Mouse (Mus musculus): Measurements from ENCODE around the gene Kif5a.

DNA sequence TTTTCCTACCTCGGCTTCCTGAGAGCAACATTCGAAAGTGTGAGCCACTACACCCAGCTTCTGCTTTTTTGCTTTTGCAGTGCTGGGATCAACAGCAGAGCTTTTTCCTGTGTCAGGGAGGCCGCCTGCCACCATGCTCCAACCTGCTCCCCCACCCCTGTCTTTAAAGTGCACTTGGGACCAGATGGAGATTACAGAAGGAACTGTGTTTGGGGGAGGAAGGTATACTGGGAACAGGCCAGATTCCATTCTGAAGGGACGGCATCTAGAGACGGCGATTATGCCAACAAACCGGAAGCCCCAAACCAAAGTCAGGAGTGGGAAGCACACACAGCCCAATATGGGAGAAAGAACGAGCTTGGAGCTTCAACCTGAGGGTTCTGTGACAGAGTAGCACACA lies 36.0 kb downstream of the Kif5a start:
- TF ChIP-seq CTCF (IDR thresholded peaks at IDR 0.05; ENCODE audit: low read depth) (no peak), EP300 (optimal IDR thresholded peaks at IDR 0.05) (no peak)
